Mouse (Mus musculus) forebrain, embryonic 12.5 days (tissue): ENCODE measurements around the gene Ankfn1. TPM values are rescaled to one million over a fixed set of nuclear protein-coding genes. Genes with fewer than 3 reads are reported as not detected.

ENCODE experiments used
- ATAC-seq: fragments of 200-750 bp; cut with Nextera tagmentation; 2 replicates; pipeline ENCODE4 v1.8.0; 2017; ENCODE audit warnings: moderate TSS enrichment; ENCODE audit not compliant: low FRiP score
- H3K27ac ChIP-seq: fragments of 300-500 bp; sonication (generic); 2 replicates; pipeline ENCODE4 v1.5.1; 2016; ENCODE audit warnings: mild to moderate bottlenecking
- H3K27me3 ChIP-seq: fragments of 300-500 bp; sonication (generic); 2 replicates; pipeline ENCODE4 v1.6.1; 2016; ENCODE audit warnings: mild to moderate bottlenecking
- H3K36me3 ChIP-seq: fragments of 300-500 bp; sonication (generic); replicated peaks from 2 replicates; pipeline ENCODE4 v1.6.1; 2016; ENCODE audit warnings: mild to moderate bottlenecking
- H3K4me1 ChIP-seq: fragments of 300-500 bp; sonication (generic); 2 replicates; pipeline ENCODE4 v1.6.1; 2016
- H3K4me2 ChIP-seq: fragments of 300-500 bp; sonication (generic); 2 replicates; pipeline ENCODE4 v1.6.1; 2016; ENCODE audit warnings: mild to moderate bottlenecking, moderate library complexity
- H3K4me3 ChIP-seq: fragments of 300-500 bp; sonication (generic); replicated peaks from 2 replicates; pipeline ENCODE4 v1.5.1; 2016; ENCODE audit warnings: mild to moderate bottlenecking
- H3K9ac ChIP-seq: fragments of 300-500 bp; sonication (generic); 2 replicates; pipeline ENCODE4 v1.6.1; 2016; ENCODE audit warnings: mild to moderate bottlenecking
- H3K9me3 ChIP-seq: fragments of 300-500 bp; sonication (generic); 2 replicates; pipeline ENCODE4 v1.6.1; 2016
- WGBS: fragments of 180-500 bp; shearing (Covaris S2); methylation state at CpG from one replicate; pipeline ENCODE4 v1.1.7; 2016; 5-methylcytosine and 5-hydroxymethylcytosine counted together
- polyA plus RNA-seq: library from polyadenylated mRNA; unstranded; fragments of >200 nt; fragmentation: Nextera tagmentation; extraction: Ambion mirVana; gene quantifications from 2 replicates; pipeline ENCODE4 v1.2.1, GENCODE M21; 2016

The Ankfn1 gene
- polyA plus RNA-seq, 1 experiment from 2014 or later, result 3.5 TPM

DNA sequence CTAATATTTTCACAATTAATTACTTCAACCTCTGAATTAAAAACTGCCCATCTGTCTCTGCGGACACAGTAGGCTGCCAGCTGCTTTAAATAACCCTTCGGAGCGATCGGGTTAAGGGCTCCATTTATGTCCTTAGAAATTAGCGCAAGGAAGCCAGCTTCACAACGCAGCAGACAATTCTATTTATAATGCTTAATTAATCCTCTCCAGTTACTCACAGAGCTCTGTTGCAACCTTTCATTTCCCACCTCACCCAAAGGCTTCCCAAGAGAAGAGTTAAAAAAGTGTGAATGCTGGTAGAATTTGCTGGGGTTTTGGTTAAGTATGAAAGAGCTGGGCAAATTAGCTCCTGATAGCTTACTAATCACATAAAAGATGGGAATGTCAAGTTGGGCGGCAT is 275.7 kb downstream of the Ankfn1 start:
- Histone ChIP-seq H3K9me3 (no peaks in the 10 kb centered on the region), H3K9ac (no peak overlapping the region), H3K4me1 (peaks cover 12% of the 10 kb centered on the region), H3K27ac (no peak overlapping the region), H3K4me2 (peak overlapping the region; percentile 8; the same call in 1 of the 2 replicates), H3K4me3 (no peak overlapping the region), H3K27me3 (peaks cover 20% of the 10 kb centered on the region; the same call in 1 of the 2 replicates), H3K36me3 (no peaks in the 10 kb centered on the region)
- 14% methylated on average over 7 of the region's 7 CpGs for WGBS
- ATAC-seq, result peak; percentile 57; the same call in 1 of the 2 replicates

- Histone ChIP-seq H3K9me3 (no peaks in the 10 kb centered on the region), H3K4me2 (no peak overlapping the region), H3K9ac (no peak overlapping the region), H3K36me3 (no peaks in the 10 kb centered on the region), H3K4me1 (peaks cover 8% of the 10 kb centered on the region), H3K4me3 (no peak overlapping the region), H3K27me3 (peaks cover 20% of the 10 kb centered on the region; the same call in 1 of the 2 replicates), H3K27ac (no peak overlapping the region)
- 80% methylated on average over 2 of the region's 2 CpGs for WGBS
- ATAC-seq, result no peak
These were observed 276.5 kb downstream of the Ankfn1 start for GRCm38 (mm10) chr11:89500961-89501360.

DNA sequence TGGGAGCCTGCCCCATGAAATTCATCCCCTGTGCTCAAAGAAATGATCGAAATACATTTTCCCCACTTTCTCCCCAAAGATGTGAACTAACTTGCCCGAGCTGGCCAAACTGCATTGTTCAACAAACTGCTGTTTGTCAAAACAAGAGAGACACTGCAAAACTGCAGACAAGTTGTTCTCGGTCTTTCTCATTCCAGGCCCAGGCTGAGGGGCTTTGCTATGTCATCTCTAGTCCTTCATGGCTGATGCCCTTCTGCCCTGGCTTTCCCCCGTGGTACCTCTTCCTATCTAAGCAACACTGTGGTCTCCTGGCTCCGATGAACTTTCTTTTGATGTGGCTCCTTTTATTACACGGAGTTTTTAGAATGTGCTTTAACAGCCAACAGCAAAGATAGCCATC is 296.4 kb downstream of the Ankfn1 start:
- WGBS, result 80% methylated on average over 6 of the region's 6 CpGs
- Histone ChIP-seq H3K27ac (no peak overlapping the region), H3K4me2 (no peak overlapping the region), H3K36me3 (no peaks in the 10 kb centered on the region), H3K9ac (no peak overlapping the region), H3K4me3 (no peak overlapping the region), H3K4me1 (peaks cover under 1% of the 10 kb centered on the region; the same call in 1 of the 2 replicates), H3K27me3 (no peaks in the 10 kb centered on the region), H3K9me3 (no peaks in the 10 kb centered on the region)
- ATAC-seq, result no peak

DNA sequence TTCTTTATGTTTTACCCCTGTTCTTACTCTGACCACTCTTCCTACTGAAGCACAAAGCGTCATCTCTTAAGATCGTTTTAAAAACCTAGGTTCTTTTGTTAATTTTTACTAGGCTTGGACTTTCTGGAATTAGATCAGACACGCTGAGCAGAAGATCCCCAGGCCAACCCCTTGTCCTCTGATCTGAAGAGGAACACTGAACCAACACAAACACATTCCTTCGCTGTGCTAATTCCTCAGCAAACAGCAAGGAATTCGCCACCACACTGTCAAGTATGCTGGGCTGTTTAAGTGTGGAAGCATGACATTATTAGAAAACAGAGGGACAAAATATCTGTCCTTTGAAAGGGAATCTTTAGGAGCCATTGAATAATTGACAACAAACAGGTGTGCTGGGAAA is 300.5 kb downstream of the Ankfn1 start:
- Histone ChIP-seq H3K27ac (no peak overlapping the region), H3K36me3 (no peaks in the 10 kb centered on the region), H3K9ac (no peak overlapping the region), H3K9me3 (no peaks in the 10 kb centered on the region), H3K4me3 (no peak overlapping the region), H3K27me3 (no peaks in the 10 kb centered on the region), H3K4me1 (no peaks in the 10 kb centered on the region), H3K4me2 (no peak overlapping the region)
- 69% methylated on average over 5 of the region's 5 CpGs for WGBS
- ATAC-seq, result no peak

DNA sequence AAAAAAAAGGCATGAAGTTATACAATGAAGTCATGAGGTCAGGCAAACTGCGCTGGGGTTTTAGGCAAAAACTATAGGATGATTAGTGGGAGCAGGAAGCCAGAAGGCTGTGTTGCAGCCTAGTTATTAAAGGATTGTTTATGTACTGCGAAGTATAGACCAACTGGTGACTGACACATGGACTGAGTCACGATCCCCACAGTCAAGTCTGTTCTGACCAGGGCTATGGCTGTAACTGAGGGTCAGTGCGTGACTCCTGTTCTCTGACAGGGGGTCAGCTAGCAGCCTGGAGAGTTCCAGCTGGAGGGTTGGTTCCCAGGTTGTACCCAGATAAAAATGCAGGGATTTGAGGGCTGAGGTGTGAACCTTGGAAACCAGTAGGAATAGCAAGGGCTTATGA is 301.4 kb downstream of the Ankfn1 start:
- H3K9ac ChIP-seq, result no peak overlapping the region
- no peak overlapping the region for H3K27ac ChIP-seq
- no peak for ATAC-seq
- H3K9me3 ChIP-seq, result no peaks in the 10 kb centered on the region
- no peaks in the 10 kb centered on the region for H3K27me3 ChIP-seq
- no peaks in the 10 kb centered on the region for H3K4me1 ChIP-seq
- H3K4me3 ChIP-seq, result no peak overlapping the region
- H3K4me2 ChIP-seq, result no peak overlapping the region
- H3K36me3 ChIP-seq, result no peaks in the 10 kb centered on the region
- 86% methylated on average over 4 of the region's 4 CpGs for WGBS

DNA sequence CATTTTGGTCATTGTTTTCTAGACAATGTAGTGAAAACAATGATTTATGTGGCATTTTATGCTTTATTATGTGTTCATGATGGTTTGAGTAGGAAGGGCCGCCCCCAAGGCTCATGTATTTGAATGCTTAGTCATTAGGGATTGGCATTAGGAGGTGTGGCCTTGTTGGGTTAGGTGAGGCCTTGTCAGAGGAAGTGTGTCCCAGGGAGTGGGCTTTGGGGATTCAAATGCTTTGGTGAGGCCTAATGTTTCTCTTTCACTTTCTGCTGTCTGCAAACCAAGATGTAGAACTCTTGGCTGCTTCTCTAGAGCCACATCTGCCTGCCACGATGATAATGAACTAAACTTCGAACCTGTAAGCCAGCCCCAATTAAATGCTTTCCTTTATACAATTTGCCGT is 304.6 kb downstream of the Ankfn1 start:
- no peak overlapping the region for H3K4me3 ChIP-seq
- no peak for ATAC-seq
- H3K9ac ChIP-seq, result no peak overlapping the region
- no peak overlapping the region for H3K4me2 ChIP-seq
- no peaks in the 10 kb centered on the region for H3K27me3 ChIP-seq
- H3K27ac ChIP-seq, result no peak overlapping the region
- no peaks in the 10 kb centered on the region for H3K36me3 ChIP-seq
- H3K9me3 ChIP-seq, result no peaks in the 10 kb centered on the region
- H3K4me1 ChIP-seq, result no peaks in the 10 kb centered on the region
- 92% methylated on average over 4 of the region's 4 CpGs for WGBS

DNA sequence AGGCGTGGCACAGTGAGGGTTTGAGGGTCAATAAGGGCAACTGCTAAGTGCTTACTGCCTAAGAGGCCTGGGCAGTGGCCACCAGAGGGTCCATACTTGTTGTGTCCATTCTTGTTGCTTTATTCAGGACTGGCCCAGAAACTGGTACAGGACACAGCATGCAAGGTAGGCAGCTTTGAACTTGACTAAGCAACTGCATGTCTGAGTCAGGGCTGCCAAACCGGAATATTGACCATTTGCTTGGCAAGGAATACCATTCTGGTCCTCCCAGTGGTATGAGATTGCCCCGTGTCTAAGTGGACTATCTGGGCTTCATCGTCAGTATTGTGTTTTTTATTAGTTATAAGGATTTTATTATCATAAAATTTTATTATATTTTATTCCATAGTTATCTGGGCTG is 312.1 kb downstream of the Ankfn1 start:
- no peak for ATAC-seq

DNA sequence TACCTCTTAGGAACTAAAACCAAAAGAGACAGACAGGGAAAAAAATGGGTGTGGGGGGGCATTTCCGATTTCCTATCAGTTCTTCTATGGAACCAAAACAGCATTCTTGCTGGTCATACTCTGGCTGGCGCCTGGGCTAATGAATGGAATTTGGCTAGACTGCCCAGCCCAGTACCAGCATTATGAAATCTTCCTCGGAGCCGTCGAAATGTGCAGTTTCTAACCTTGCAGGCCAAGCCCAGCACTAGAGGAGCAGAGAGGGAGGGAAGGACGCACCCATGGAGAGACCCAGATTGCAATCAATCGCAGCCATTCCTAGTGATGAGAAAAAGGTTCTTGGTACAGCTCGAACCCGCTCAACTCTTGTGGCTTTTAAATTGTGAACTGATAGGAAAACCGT is 315.2 kb downstream of the Ankfn1 start:
- H3K4me1 ChIP-seq, result peaks cover 7% of the 10 kb centered on the region; the same call in 1 of the 2 replicates
- H3K27ac ChIP-seq, result no peak overlapping the region
- H3K4me3 ChIP-seq, result no peak overlapping the region
- H3K9me3 ChIP-seq, result no peaks in the 10 kb centered on the region
- no peak overlapping the region for H3K4me2 ChIP-seq
- no peaks in the 10 kb centered on the region for H3K27me3 ChIP-seq
- H3K36me3 ChIP-seq, result no peaks in the 10 kb centered on the region
- no peak overlapping the region for H3K9ac ChIP-seq
- WGBS, result 82% methylated on average over 10 of the region's 10 CpGs
- ATAC-seq, result no peak

More for the DNA sequence above, 312.1 kb downstream of the Ankfn1 start:
- Histone ChIP-seq H3K36me3 (no peaks in the 10 kb centered on the region), H3K9ac (no peak overlapping the region), H3K27ac (no peak overlapping the region), H3K27me3 (no peaks in the 10 kb centered on the region), H3K4me3 (no peak overlapping the region), H3K9me3 (no peaks in the 10 kb centered on the region), H3K4me1 (peaks cover 7% of the 10 kb centered on the region; the same call in 1 of the 2 replicates), H3K4me2 (no peak overlapping the region)
- 97% methylated on average over 4 of the region's 4 CpGs for WGBS

DNA sequence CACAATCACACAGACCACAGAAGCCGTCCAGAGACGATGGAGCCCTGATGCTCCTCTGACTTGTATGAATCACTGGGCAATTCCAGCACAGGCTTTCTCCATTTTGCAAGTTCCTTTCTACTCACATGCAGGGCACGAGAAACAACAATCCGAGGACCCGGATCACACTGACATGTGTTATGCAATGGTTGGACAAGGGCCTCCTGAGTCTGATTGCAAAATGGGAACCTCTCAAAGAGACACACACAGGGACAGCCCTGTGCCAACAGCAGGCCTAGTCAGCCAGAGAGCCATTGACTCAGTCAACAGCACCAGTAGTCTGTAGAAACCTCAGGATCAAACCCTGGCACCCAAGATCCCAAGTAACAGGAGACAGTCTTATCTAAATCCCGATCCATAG is 318.0 kb downstream of the Ankfn1 start:
- Histone ChIP-seq H3K9me3 (no peaks in the 10 kb centered on the region), H3K27me3 (no peaks in the 10 kb centered on the region), H3K4me2 (no peak overlapping the region), H3K36me3 (no peaks in the 10 kb centered on the region), H3K4me3 (no peak overlapping the region), H3K9ac (no peak overlapping the region), H3K4me1 (peaks cover 14% of the 10 kb centered on the region), H3K27ac (no peak overlapping the region)
- no peak for ATAC-seq
- WGBS, result 94% methylated on average over 6 of the region's 6 CpGs

- Histone ChIP-seq H3K4me3 (no peak overlapping the region), H3K4me2 (no peak overlapping the region), H3K4me1 (peaks cover 14% of the 10 kb centered on the region), H3K27ac (no peak overlapping the region), H3K27me3 (no peaks in the 10 kb centered on the region), H3K36me3 (no peaks in the 10 kb centered on the region), H3K9me3 (no peaks in the 10 kb centered on the region), H3K9ac (no peak overlapping the region)
- WGBS, result 27% methylated on average over 5 of the region's 5 CpGs
- ATAC-seq, result no peak
These were observed 321.7 kb downstream of the Ankfn1 start for GRCm38 (mm10) chr11:89455647-89456231.

DNA sequence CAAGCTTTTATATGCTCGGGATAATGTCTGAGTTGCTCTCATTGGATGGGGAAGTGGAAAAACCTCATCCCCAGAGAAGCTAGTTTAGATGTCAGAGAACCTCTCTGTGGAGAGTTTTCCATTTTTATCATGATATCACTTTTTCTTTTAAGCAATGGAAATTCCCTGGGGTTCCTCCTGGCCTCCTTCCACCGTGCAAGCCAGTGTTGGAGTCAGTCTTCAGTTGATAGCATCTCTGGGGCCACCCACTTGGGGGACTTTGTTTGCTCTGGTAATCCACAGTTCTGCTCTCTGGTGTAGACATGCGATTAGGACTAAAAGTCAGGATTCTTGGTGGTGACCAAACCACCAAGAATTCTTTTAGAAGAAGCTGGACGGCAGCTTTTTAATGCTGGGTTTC is 322.8 kb downstream of the Ankfn1 start:
- Histone ChIP-seq H3K4me1 (peaks cover 14% of the 10 kb centered on the region), H3K9me3 (no peaks in the 10 kb centered on the region), H3K27ac (no peak overlapping the region), H3K36me3 (no peaks in the 10 kb centered on the region), H3K4me3 (no peak overlapping the region), H3K27me3 (no peaks in the 10 kb centered on the region), H3K9ac (no peak overlapping the region), H3K4me2 (no peak overlapping the region)
- 63% methylated on average over 4 of the region's 4 CpGs for WGBS
- ATAC-seq, result no peak

GRCm38 (mm10) chr11:89452862-89453261 is 324.6 kb downstream of the Ankfn1 start:
- peak; percentile 55 for ATAC-seq
- H3K4me3 ChIP-seq, result no peak overlapping the region
- 22% methylated on average over 2 of the region's 2 CpGs for WGBS
- H3K9ac ChIP-seq, result no peak overlapping the region
- no peaks in the 10 kb centered on the region for H3K9me3 ChIP-seq
- H3K27ac ChIP-seq, result 0 out of 2 replicates have a peak overlapping the region, but pooled peaks have one; percentile 36
- no peaks in the 10 kb centered on the region for H3K27me3 ChIP-seq
- H3K4me2 ChIP-seq, result no peak overlapping the region
- no peaks in the 10 kb centered on the region for H3K36me3 ChIP-seq
- peaks cover 14% of the 10 kb centered on the region for H3K4me1 ChIP-seq

- Histone ChIP-seq H3K9me3 (no peaks in the 10 kb centered on the region), H3K9ac (no peak overlapping the region), H3K4me1 (peaks cover 11% of the 10 kb centered on the region), H3K4me3 (no peak overlapping the region), H3K27ac (no peak overlapping the region), H3K36me3 (no peaks in the 10 kb centered on the region), H3K4me2 (no peak overlapping the region), H3K27me3 (no peaks in the 10 kb centered on the region)
- 61% methylated on average over 4 of the region's 4 CpGs for WGBS
- ATAC-seq, result no peak
These were observed 327.0 kb downstream of the Ankfn1 start for GRCm38 (mm10) chr11:89450406-89450805.
